ENCODE assay signal across 7 mouse cellular contexts in the genomic region with DNA sequence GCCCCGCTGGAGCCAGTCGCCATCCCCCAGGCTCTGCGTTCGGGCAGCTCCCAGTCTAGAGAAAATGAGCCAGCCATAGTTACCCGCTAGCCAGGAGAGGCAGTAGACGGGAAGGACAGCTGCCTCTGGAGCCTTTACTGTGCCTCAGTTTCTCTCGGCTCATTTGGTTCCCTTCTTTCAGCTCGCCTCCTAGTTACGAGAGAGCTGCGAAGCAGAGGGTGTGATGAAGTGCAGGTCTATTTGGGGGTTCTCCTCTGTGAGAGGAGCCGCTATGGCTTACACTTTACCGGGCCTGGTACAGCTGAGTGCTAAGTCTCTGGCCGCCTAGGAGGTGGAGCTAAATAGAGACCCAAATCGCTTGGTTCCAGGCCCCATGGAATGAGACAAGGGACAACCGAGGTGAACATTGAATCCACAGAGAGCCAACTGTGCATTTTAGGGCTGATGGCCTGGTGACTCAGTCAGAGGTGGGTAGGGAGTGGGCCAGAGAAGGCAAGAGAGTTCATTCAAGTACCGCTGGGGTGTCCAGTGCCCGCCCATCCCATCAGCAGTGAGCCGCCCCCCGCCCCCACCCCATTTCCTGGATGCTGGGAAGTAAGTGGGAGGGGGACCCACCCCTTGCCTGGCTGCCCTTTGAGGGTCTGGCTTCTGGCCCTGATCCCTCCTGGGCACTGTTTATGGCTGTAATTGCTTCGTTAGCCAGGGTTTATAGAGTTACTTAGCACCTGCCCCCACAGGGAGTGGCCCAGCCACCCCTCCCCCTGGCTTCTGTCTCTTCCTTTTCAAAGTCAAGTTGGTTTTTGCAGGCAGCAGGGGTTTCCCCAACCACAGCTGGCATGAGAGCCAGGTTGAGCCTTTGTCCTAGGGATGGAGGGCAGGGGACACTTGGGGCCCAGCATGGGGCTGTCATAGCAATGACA. TPM values are rescaled to one million over a fixed set of nuclear protein-coding genes. Genes with fewer than 3 reads are reported as not detected.
DNase-seq lines count a peak whose midpoint lies in the region; ATAC-seq and TF ChIP-seq lines count a peak whose summit lies in the region.

No protein-coding gene starts in this region.

- peak overlapping the region; percentile 93 for H3K4me3 ChIP-seq in E14TG2a.4 (replicated peaks; ENCODE audit: low read length)
- H3K4me3 ChIP-seq in bone marrow, adult 2 months (replicated peaks; ENCODE audit: control insufficient read depth, low read depth, low read length), result peak overlapping the region; percentile 80
- H3K4me3 ChIP-seq in limb, embryonic 12.5 days (replicated peaks), result peak overlapping the region; percentile 74

- peak overlapping the region; percentile 98 for H3K4me2 ChIP-seq in limb, embryonic 12.5 days

- no peak for TF ChIP-seq CTCF in E14TG2a.4 (conservative IDR thresholded peaks at IDR 0.05; ENCODE audit: low read length)
- TF ChIP-seq CTCF in bone marrow, adult 2 months (IDR thresholded peaks at IDR 0.05; ENCODE audit: control insufficient read depth, insufficient read depth, low read length), result no peak

- H3K27me3 ChIP-seq in E14TG2a.4 (ENCODE audit: insufficient read depth, low read length), result no peaks in the 10 kb centered on the region
- H3K27me3 ChIP-seq in limb, embryonic 12.5 days, result peaks cover 27% of the 10 kb centered on the region

- peak; percentile 75 for TF ChIP-seq POLR2A in bone marrow, adult 2 months (IDR thresholded peaks at IDR 0.05; ENCODE audit: borderline replicate concordance, control insufficient read depth, low read depth, low read length)

- no peaks in the 10 kb centered on the region for H3K9me3 ChIP-seq in E14TG2a.4 (ENCODE audit: low read length)
- no peaks in the 10 kb centered on the region for H3K9me3 ChIP-seq in limb, embryonic 12.5 days

- H3K36me3 ChIP-seq in E14TG2a.4 (ENCODE audit: insufficient read depth, low read length), result no peaks in the 10 kb centered on the region
- no peaks in the 10 kb centered on the region for H3K36me3 ChIP-seq in limb, embryonic 12.5 days

- DNase-seq in natural killer cell, adult 2 months (ENCODE audit: low spot score in 2 of 2), result peak; percentile 78 to 80
- no peak for DNase-seq in yolk sac, embryonic 10.5 days (ENCODE audit: low spot score)
- DNase-seq in left cerebral cortex, postnatal 36 days (ENCODE audit: low spot score in 2 of 2), result no peak

- intact Hi-C loops in left cerebral cortex, postnatal 36 days (cut with DNase I), result no loop called here

- peaks cover 80% of the 10 kb centered on the region for H3K4me1 ChIP-seq in E14TG2a.4 (replicated peaks; ENCODE audit: low read depth, low read length)
- H3K4me1 ChIP-seq in bone marrow, adult 2 months (ENCODE audit: control insufficient read depth, insufficient read depth, low read length), result peaks cover 6% of the 10 kb centered on the region
- peaks cover 27% of the 10 kb centered on the region for H3K4me1 ChIP-seq in limb, embryonic 12.5 days (replicated peaks)

- H3K27ac ChIP-seq in bone marrow, adult 2 months (ENCODE audit: control insufficient read depth, insufficient read depth, low read depth, low read length, poor library complexity), result peak overlapping the region; percentile 97
- H3K27ac ChIP-seq in limb, embryonic 12.5 days, result peak overlapping the region; percentile 84

- 12% methylated on average over 20 of the region's 20 CpGs for WGBS in bone marrow, adult 2 months
- 3% methylated on average over 20 of the region's 20 CpGs for WGBS in limb, embryonic 12.5 days

- 0 out of 4 replicates have a peak, but pooled peaks have one; percentile 26 to 44 for ATAC-seq in hematopoietic stem cell, adult 5-6 weeks (replicated peaks in 1 of 2; ENCODE audit: insufficient read depth in 1 of 2, low FRiP score in 2 of 2, low TSS enrichment in 1 of 2, low read depth in 1 of 2, poor library complexity in 2 of 2, severe bottlenecking in 2 of 2)
- ATAC-seq in limb, embryonic 12.5 days (ENCODE audit: insufficient number of reproducible peaks, insufficient read depth, low FRiP score, low TSS enrichment, low read depth), result 0 out of 2 replicates have a peak, but pooled peaks have one; percentile 23

- H3K9ac ChIP-seq in limb, embryonic 12.5 days (replicated peaks), result peak overlapping the region; percentile 69

RNA-seq across cellular contexts. Expression of a gene that starts 2.3 kb away (rescaled TPM):
- polyA plus RNA-seq in bone marrow, adult 2 months (2011; ENCODE audit: insufficient read depth, insufficient read length, low replicate concordance, missing spikeins), result 22.6 and 43.7 TPM in 2 replicates
- 7.4 and 10.9 TPM in 2 replicates for total RNA-seq in hematopoietic stem cell, adult 5-6 weeks (2017)
- 8.6 and 8.8 TPM in 2 replicates for polyA plus RNA-seq in limb, embryonic 12.5 days (2016; fragmentation: Nextera tagmentation; extraction: Ambion mirVana)
- 10 to 100 TPM; 10.6 to 12.0 TPM for total RNA-seq in left cerebral cortex, postnatal 36 days (2021)

RNA-seq across cellular contexts. Expression of a gene that starts 12.5 kb away (rescaled TPM):
- polyA plus RNA-seq in bone marrow, adult 2 months (2011; ENCODE audit: insufficient read depth, insufficient read length, low replicate concordance, missing spikeins), result 1.1 TPM in 1 of 2 replicates, not detected in the other
- total RNA-seq in hematopoietic stem cell, adult 5-6 weeks (2017), result not detected in 2 replicates
- polyA plus RNA-seq in limb, embryonic 12.5 days (2016; fragmentation: Nextera tagmentation; extraction: Ambion mirVana), result not detected in 2 replicates
- not detected for total RNA-seq in left cerebral cortex, postnatal 36 days (2021)

RNA-seq across cellular contexts. Expression of a gene that starts 44.6 kb away (rescaled TPM):
- polyA plus RNA-seq in bone marrow, adult 2 months (2011; ENCODE audit: insufficient read depth, insufficient read length, low replicate concordance, missing spikeins), result not detected in 2 replicates
- total RNA-seq in hematopoietic stem cell, adult 5-6 weeks (2017), result 1.0 and 3.7 TPM in 2 replicates
- 1.6 TPM in 1 of 2 replicates, not detected in the other for polyA plus RNA-seq in limb, embryonic 12.5 days (2016; fragmentation: Nextera tagmentation; extraction: Ambion mirVana)
- 1 to 10 TPM; 3.0 to 3.5 TPM for total RNA-seq in left cerebral cortex, postnatal 36 days (2021)

RNA-seq across cellular contexts. Expression of a gene that starts 44.9 kb away (rescaled TPM):
- polyA plus RNA-seq in bone marrow, adult 2 months (2011; ENCODE audit: insufficient read depth, insufficient read length, low replicate concordance, missing spikeins), result not detected in 2 replicates
- total RNA-seq in hematopoietic stem cell, adult 5-6 weeks (2017), result not detected in 2 replicates
- polyA plus RNA-seq in limb, embryonic 12.5 days (2016; fragmentation: Nextera tagmentation; extraction: Ambion mirVana), result 0.42 and 0.54 TPM in 2 replicates
- total RNA-seq in left cerebral cortex, postnatal 36 days (2021), result 1 to 10 TPM; 5.2 to 6.2 TPM

RNA-seq across cellular contexts. Expression of a gene that starts 50.3 kb away (rescaled TPM):
- polyA plus RNA-seq in bone marrow, adult 2 months (2011; ENCODE audit: insufficient read depth, insufficient read length, low replicate concordance, missing spikeins), result not detected in 2 replicates
- total RNA-seq in hematopoietic stem cell, adult 5-6 weeks (2017), result 1.4 TPM in 2 replicates
- polyA plus RNA-seq in limb, embryonic 12.5 days (2016; fragmentation: Nextera tagmentation; extraction: Ambion mirVana), result 8.9 TPM in 2 replicates
- total RNA-seq in left cerebral cortex, postnatal 36 days (2021), result 10 to 100 TPM; 29.8 to 31.6 TPM

Comparison
In these comparisons a context has a peak if more than half of its experiments do, and no peak if none do; other contexts are left out.
1. DNase-seq: peak in natural killer cell, adult 2 months (2 of 2); none in yolk sac, embryonic 10.5 days (single experiment) and left cerebral cortex, postnatal 36 days (0 of 2).
2. Peak in every context shown above with its lines, with median percentiles within 50 percentile points of each other: H3K4me3 ChIP-seq.